Mouse (Mus musculus) C2C12 (cell line): ENCODE data around the gene Arpc5l.

Experiments used
- CTCF ChIP-seq: IDR thresholded peaks from one replicate; pipeline ENCODE4 v1.5.1; 2011; ENCODE audit not compliant: control insufficient read depth, insufficient read depth, insufficient read length
- MYOG ChIP-seq: IDR thresholded peaks from one replicate; pipeline ENCODE4 v1.6.1; 2011; ENCODE audit not compliant: control insufficient read depth, insufficient read length; ENCODE audit errors: extremely low read depth

DNA sequence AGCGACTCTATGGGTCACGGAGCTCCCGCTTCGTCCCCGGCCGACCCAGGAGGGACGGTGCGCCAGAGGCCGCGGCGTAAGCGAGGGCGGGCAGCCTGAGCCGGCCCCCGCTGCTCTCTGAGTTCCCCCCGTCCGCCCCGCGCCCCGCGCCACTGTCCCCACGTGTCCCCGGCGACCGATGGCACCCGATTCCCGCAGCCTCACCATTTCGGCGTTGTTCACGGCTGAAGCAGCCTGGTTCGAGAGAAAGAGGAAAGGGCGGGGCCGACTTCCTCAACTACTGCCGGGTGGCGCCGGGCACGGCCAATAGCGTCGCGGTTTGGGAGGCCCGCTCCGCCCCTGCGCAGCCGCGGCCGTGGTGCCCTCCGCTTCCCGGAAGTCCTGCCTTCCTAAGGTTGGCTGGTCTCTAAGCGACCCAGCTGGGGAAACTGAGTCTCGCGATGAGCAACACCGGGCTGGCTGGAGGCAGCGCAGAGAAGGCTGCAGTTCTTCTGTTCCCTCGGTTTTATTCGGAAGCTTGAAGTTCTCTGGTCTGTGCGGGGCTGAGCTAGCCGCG is at the start of gene Arpc5l:
- TF ChIP-seq MYOG: no peak
- TF ChIP-seq CTCF: no peak
